Mouse (Mus musculus) lung, postnatal 4 days (tissue): ENCODE data around the gene Skap1.

Source experiments
- DNase-seq, 2 experiments: peaks; one replicate each; pipeline ENCODE4 v3.0.0; 2021

Gene Skap1

GRCm38 (mm10) chr11:96788871-96789795, 324.7 kb downstream of the Skap1 start, which contains the start of gene Cbx1:
Cbx1 (plus strand) TSS chr11:96789127.
- DNase-seq, result peak; percentile 93 to 95

- DNase-seq, result no peak
Measured at GRCm38 (mm10) chr11:96789990-96790389, 325.6 kb downstream of the Skap1 start.

- DNase-seq, result no peak
Measured at GRCm38 (mm10) chr11:96790681-96791080, 326.3 kb downstream of the Skap1 start.

GRCm38 (mm10) chr11:96795491-96795890, 331.1 kb downstream of the Skap1 start:
- DNase-seq, result no peak

- no peak for DNase-seq
Measured at GRCm38 (mm10) chr11:96796081-96796480, 331.7 kb downstream of the Skap1 start.

- DNase-seq, result no peak
Measured at GRCm38 (mm10) chr11:96796586-96796985, 332.2 kb downstream of the Skap1 start.

GRCm38 (mm10) chr11:96799511-96799910, 335.1 kb downstream of the Skap1 start:
- DNase-seq, result no peak

- no peak for DNase-seq
Measured at GRCm38 (mm10) chr11:96805606-96806005, 341.2 kb downstream of the Skap1 start.

GRCm38 (mm10) chr11:96808066-96808465, 343.7 kb downstream of the Skap1 start:
- no peak for DNase-seq
